Mouse (Mus musculus): ENCODE data around the gene Rnf150.

DNA sequence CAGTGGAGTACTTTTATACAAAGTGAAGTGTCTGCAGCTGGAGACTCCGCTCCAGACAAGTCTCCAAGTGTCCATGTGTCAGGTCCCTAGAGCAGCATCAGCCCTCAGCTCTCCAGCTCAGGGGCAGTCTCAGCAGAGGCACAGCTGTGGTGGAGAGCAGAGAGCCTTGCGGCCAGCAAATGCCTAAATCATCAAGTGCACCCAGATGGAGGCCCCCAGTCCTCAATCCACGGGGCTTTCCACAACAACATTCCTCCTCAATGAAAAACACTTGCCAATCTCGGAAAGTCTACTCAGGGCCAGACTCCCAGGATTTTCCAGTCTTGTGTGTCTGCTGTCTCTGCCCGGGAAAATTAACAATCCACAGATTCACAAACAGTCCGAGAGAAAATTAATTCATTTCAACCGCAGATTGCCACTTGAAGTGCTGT is 186.0 kb downstream of the Rnf150 start:
- TF ChIP-seq CHD2 (IDR thresholded peaks at IDR 0.05; ENCODE audit: low read depth, low read length) (no peak), ZNF384 (IDR thresholded peaks at IDR 0.05; ENCODE audit: low read depth, low read length) (no peak), ZC3H11A (IDR thresholded peaks at IDR 0.05; ENCODE audit: borderline replicate concordance, low read depth, low read length) (no peak), MAFK (IDR thresholded peaks at IDR 0.05; ENCODE audit: insufficient read depth, low read depth, low read length) (no peak)
